Mouse (Mus musculus) skeletal muscle tissue, adult 2 months (tissue): ENCODE results near the gene Iqcc.

ENCODE experiments used
- DNase-seq: peaks from one replicate; pipeline ENCODE4 v3.0.0-alpha.2; 2012; ENCODE audit warnings: low read depth, low spot score

The Iqcc gene

DNA sequence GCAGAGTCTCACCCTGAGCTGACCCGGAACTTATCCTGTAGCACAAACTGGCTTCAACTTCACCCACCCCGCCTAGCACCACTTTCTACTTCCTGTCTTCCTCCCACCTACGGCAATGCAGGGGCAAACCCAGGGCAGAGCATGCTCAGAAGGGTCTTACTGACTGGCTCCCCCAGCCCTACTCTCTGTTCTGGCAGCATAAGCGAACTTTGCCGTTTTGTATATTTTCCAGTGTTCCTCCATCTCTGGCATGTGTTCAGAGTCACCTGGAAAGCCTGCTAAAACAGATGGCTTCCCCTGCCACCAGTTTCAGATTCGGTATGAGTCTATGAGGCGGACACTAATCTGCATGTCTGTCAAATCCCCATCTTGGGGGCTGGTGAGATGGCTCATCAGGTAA is 38.6 kb downstream of the Iqcc start:
- no peak for DNase-seq

DNA sequence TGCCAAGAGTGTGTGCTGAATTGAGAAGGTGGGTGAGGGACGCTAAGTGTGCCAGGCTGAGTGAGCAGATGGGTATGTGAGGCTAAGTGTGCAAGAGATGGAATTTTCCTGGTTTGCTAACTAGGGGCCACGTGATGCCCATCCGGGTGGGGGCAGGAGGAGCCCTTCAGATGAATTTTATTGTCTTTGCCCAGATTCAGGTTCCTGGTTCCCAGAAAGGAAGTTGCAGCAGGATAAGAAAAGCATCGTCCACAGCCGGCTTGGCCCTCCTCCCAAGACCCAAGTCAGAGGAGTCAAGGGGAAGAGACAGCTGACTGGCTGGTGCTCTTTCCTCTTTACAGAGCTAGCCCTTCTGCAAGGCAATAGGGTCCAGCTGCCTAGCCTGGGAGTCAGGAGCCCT is 40.4 kb downstream of the Iqcc start, which contains the start of gene Fam167b:
TSS of gene Fam167b (minus strand) at position 84 of the 400 bp plus-strand sequence.
- DNase-seq: no peak

DNA sequence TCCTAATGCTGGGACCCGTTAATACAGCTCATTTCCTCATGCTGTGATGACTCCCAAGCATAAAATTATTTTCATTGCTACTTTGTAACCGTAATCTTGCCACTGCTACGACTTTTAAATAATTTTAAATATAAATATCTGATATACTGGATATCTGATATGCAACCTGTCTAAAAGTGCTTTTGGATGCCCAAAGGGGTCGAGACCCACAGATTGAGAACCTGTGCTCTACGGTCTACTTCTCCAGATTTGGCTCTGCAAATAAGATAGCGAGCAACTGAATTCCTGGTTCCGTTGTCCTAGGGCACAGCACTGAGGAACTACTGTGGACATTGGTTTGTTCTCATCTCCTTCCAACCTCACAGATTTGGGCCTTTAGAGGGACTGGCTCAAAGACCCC is 41.2 kb downstream of the Iqcc start:
- no peak for DNase-seq

DNA sequence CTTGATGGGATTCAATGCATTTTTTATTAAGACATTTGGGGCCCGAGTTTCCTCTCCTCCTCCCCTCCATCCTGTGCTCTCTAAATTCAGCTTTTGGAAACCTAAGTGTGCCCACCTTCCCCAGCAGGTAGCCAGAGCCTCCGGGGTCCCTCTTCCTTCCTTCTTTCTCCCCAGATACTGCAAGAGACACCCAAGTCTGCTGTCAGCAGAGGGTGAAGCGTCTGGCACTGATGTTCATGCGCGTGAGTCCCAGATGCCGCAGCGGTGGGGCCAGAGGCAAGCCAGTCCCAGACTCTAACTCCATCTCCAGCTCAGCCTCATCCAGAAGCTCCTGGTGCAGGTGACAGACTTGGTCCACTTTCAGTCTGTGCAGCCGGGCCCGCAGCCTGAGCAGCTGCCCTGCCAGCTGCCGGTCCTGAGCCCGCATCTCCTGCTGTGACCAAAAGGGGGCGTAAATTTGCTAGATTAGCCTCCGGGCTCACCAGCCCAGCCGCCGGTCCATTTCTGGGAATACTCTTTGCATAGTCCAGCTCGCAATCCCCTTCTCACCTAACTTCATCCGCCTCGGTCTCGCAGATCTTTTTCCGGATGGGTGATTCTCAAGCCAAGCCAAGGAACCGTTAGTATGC is 41.9 kb downstream of the Iqcc start:
- DNase-seq: peak; percentile 35

DNA sequence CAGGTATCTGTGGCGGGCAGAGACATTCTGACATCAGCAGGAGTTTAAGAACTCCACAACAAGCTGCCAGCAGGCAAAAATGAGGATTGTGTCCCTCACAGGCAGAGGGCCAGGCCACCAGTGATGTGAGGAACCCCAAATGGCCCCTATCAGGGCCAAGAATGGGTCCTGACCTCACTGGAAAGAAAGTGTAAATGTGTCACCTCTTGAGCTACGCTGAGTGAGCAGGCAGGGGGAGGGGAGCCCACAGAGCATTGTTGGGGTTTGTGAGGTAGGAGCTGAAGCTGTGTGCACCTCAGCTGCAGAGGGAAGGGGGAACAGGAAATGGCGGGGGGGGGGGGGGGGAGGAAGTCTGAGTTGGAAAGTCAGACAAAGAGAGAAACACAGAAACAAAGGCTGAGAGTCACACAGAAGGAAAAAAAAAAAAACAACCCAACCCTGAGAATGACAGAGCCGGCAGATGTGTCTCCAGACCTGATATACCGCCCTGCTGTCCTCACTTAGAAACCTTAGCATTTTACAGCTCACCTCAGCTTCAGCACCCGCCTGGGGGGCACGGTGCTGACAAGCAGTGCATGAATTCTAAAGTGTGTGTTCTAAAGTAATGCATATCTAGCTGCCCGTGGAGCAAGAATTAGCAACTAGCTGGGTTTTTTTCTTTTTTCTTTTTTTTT is 43.6 kb downstream of the Iqcc start:
- DNase-seq: no peak

DNA sequence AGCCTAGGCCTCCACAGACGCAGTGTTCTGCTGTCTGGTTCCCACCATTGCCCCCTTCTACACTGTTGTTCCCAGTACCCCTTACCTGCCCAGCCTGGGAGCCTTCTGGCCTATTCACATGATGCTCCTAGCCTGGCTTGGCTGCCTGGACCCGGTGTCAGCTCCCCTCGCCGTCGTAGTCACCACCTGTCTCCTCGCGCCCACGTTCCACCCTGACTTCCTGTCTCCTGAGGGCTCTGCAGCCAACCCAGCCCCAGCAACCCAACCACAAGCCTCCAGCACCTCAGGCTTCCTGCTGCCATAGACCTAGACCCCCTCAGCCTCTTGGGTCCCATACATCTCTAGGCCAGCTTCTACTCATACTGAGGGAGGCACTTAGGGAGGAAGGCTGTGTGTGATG is 45.5 kb downstream of the Iqcc start, which contains the start of gene Lck:
TSS of gene Lck (minus strand) at position 212 of the 400 bp plus-strand sequence.
- DNase-seq: no peak

DNA sequence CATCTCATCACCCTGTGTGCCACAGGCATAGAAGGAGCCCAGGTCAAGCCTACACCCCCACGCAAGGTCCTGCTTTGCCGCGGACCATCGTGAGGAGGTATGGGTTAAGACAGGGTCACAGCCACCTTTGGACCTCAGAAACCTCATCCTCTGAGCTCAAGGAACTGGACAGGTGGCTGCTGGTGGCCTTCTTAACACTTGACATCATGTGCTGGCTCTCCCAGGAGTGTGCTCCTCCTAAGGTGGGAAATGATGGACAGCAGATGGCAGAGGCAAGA is 45.9 kb downstream of the Iqcc start:
- no peak for DNase-seq

DNA sequence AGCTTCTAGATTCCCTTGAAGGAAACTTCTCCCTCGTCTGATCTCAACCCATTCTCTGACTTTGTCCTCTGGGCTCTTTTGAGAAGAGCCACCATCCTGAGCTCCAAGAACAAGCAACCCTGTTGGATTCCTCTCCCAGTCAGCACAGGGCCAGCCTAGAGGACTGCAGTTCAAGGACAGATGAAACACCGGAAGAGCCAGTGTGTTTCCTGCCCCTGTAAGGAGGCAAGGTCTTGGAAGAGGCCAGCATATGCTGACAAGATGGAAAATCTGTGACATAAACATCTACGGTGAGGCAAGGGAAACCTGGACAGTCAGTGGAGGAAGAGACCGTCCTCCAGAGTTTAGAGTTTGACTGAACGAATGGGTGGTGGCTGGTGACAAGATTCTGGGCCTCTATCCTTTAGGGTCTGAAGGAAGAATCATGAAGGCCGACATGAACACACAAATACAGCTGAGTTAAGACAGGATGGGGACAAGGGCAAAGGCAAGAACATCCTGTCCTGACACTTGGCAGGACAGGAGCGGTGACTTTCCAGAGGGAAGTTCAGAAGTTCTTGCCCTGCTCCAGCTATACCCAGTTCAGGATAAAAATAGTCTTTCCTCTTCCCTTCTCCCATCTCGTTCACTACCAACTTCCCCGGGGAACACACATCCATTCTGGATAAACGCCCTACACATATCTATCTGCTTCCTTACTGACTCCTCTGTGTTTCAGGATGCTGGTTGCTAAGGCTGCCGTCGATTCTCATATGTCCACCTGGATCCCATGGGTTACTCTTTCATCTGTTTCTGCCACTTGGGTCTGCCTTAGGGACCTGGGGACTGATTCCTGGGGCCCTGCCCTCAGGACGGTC is 46.4 kb downstream of the Iqcc start:
- DNase-seq: no peak

DNA sequence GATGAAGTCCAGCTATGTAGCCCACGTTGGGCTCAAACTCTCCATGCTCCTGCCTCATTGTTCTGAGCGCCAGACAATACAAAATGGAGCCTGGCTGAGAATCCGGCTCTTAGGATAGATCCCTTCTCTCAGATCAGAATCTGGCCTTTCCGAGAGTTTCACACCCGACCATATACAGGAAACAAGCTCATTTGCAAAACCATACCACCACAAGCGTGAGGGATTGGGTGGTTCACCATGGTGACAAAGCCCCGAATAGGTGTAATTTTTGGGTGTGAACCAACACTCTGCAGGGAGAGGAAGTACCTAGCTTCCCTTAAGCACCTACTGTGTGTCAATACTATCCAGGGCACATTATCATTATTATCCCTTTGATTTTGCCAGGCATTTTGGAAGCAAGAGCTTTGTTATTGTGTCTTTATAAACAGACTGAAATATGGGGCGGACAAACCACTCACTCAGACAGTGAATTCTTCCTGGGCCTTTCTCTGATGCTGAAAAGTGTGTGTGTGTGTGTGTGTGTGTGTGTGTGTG is 47.3 kb downstream of the Iqcc start:
- DNase-seq: no peak

DNA sequence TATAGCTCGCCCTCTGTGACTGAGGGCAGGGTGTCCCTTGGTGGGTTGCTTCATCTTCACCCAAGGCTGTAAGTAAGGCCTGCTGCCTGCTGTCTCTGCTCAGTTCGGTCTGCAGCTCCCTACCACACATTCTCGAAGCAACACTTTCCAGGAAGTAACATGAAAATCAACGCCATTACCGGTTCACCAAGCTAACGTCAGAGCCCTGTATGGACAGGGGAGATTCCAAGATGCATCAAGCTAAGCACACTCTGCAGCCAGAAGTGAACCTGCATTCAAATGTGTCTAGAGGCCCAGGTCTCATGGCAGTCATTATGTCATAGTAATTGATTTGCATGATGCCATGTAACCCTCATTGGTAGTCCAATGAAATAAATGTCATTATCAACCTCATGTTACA is 48.9 kb downstream of the Iqcc start:
- DNase-seq: no peak

DNA sequence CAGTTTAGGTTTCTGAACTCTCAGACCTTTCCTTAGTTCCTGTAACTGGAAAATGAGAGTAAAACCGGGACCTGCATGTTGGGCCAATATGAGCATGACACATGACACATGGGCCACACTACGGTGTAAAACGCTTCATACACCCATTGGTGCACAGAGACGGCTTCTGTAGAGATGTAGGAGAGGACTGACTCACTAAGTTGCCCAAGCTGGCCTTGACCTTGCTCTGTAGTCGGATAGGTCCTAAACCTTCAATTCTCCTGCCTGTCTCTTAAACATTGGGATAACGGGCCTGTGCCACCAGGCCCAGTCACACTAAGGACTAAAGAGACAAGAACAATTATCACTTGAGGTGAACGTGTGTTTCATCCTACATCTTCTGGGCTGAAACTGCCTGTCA is 50.5 kb downstream of the Iqcc start:
- no peak for DNase-seq

DNA sequence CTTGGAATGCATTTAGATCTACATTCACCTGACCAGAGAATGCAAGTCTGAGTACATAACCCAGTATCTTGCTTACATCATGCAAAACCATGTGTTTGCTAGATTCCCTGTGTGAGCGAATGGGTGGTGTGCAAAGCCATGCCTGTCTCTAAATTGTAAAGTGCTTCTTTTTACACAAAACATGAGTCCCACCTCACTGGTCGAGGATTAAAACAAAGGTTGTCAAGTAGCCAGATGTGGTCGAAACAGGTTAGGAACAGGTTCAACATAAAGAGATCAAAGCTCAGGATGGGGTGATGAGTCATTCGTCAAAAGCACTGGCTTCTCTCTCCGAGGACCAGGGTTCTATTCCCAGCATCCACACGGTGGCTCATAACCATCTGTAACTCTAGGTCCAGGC is 53.8 kb downstream of the Iqcc start:
- no peak for DNase-seq
